Mouse (Mus musculus): Measurements from ENCODE around the gene Trabd2b. TPM values are rescaled to one million over a fixed set of nuclear protein-coding genes. Genes with fewer than 3 reads are reported as not detected.

Trabd2b gene
- 1.8 and 2.0 TPM in 2 replicates for polyA plus RNA-seq (2016; fragmentation: Nextera tagmentation; extraction: Ambion mirVana)

DNA sequence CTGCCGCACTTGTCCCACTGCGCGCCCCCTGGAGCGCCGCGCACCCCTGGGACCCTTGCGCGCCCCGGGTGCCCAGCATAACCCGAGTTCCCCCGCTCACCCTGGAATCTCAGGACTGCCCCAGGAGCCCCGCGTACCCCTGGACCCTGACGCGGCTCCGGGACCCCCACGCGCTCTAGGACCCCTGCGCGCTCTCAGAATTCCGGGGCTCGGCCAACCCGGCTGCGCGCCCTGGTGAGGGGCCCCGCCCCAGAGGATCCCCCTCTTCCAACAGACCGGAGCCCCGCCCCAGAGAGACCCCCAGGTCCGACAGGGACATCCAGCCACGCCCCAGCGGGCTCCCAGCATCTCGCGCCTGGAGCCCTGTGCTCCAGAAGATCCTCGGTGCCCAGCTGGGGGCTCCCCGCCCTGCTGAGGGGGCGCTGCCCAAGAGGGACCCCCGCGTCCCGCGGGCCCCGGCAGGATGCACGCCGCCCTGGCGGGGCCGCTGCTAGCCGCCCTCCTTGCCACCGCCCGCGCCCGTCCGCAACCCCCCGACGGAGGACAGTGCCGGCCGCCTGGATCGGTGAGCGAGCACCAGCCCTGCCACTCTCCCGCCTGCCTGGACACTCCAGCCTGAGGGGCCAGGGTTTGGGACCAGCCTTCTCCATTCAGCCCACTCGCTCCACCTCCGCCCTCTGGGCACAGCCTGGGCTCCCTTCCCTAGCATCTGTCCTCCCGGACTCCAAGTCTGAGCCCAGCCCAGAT lies at the start of gene Trabd2b:
Gene Trabd2b (plus strand): TSS at position 370 of the 747 bp plus-strand sequence.
- Histone ChIP-seq H3K27me3 (peaks cover 41% of the 10 kb centered on the region), H3K4me2 (replicated peaks) (peak within 1 kb of the TSS; percentile 96)

GRCm38 (mm10) chr4:114357420-114357819 lies 49.1 kb upstream of the Trabd2b start:
- no peak for ATAC-seq (ENCODE audit: low FRiP score, low read depth)
- Histone ChIP-seq H3K36me3 (no peaks in the 10 kb centered on the region), H3K4me3 (no peak overlapping the region), H3K27me3 (no peaks in the 10 kb centered on the region; the same call in 1 of the 2 replicates), H3K4me1 (no peaks in the 10 kb centered on the region), H3K4me2 (replicated peaks) (no peak overlapping the region), H3K9me3 (no peaks in the 10 kb centered on the region), H3K9ac (replicated peaks) (no peak overlapping the region), H3K27ac (replicated peaks) (no peak overlapping the region)
- WGBS: 68% methylated on average over 4 of the region's 4 CpGs

More for the DNA sequence above, at the start of gene Trabd2b:
- no peaks in the 10 kb centered on the region for H3K36me3 ChIP-seq
- ATAC-seq (ENCODE audit: low FRiP score, low read depth): peak; percentile 45
- H3K4me3 ChIP-seq: peak within 1 kb of the TSS; percentile 76
- H3K4me1 ChIP-seq: peaks cover 24% of the 10 kb centered on the region
- under 1% methylated on average over 51 of the region's 61 CpGs for WGBS
- H3K9me3 ChIP-seq: no peaks in the 10 kb centered on the region
- peak within 1 kb of the TSS; percentile 76 for H3K27ac ChIP-seq (replicated peaks)
- H3K9ac ChIP-seq (replicated peaks): peak within 1 kb of the TSS; percentile 68

GRCm38 (mm10) chr4:114358874-114359273 lies 47.6 kb upstream of the Trabd2b start:
- H3K27me3 ChIP-seq: no peaks in the 10 kb centered on the region; the same call in 1 of the 2 replicates
- no peak overlapping the region for H3K4me2 ChIP-seq (replicated peaks)
- WGBS: 65% methylated on average over 2 of the region's 2 CpGs
- no peaks in the 10 kb centered on the region for H3K4me1 ChIP-seq
- H3K4me3 ChIP-seq: no peak overlapping the region
- no peak overlapping the region for H3K27ac ChIP-seq (replicated peaks)
- H3K9me3 ChIP-seq: no peaks in the 10 kb centered on the region
- no peak overlapping the region for H3K9ac ChIP-seq (replicated peaks)
- no peaks in the 10 kb centered on the region for H3K36me3 ChIP-seq
- ATAC-seq (ENCODE audit: low FRiP score, low read depth): no peak

- no peak overlapping the region for H3K4me2 ChIP-seq (replicated peaks)
- no peaks in the 10 kb centered on the region for H3K9me3 ChIP-seq
- no peak overlapping the region for H3K4me3 ChIP-seq
- no peak overlapping the region for H3K9ac ChIP-seq (replicated peaks)
- no peaks in the 10 kb centered on the region for H3K4me1 ChIP-seq
- no peak overlapping the region for H3K27ac ChIP-seq (replicated peaks)
- ATAC-seq (ENCODE audit: low FRiP score, low read depth): no peak
- 93% methylated on average over 1 of the region's 1 CpGs for WGBS
- no peaks in the 10 kb centered on the region for H3K36me3 ChIP-seq
- peaks cover 1% of the 10 kb centered on the region; the same call in 1 of the 2 replicates for H3K27me3 ChIP-seq
These were observed 46.7 kb upstream of the Trabd2b start for GRCm38 (mm10) chr4:114359818-114360217.

GRCm38 (mm10) chr4:114361336-114361735 lies 45.2 kb upstream of the Trabd2b start:
- Histone ChIP-seq H3K9ac (replicated peaks) (no peak overlapping the region), H3K4me3 (no peak overlapping the region), H3K4me1 (no peaks in the 10 kb centered on the region), H3K9me3 (no peaks in the 10 kb centered on the region), H3K36me3 (no peaks in the 10 kb centered on the region), H3K27ac (replicated peaks) (no peak overlapping the region), H3K27me3 (peaks cover 13% of the 10 kb centered on the region; the same call in 1 of the 2 replicates), H3K4me2 (replicated peaks) (no peak overlapping the region)
- WGBS: 84% methylated on average over 2 of the region's 2 CpGs
- ATAC-seq (ENCODE audit: low FRiP score, low read depth): no peak

GRCm38 (mm10) chr4:114365000-114365399 lies 41.5 kb upstream of the Trabd2b start:
- Histone ChIP-seq H3K4me1 (no peaks in the 10 kb centered on the region), H3K36me3 (no peaks in the 10 kb centered on the region), H3K27me3 (peaks cover 25% of the 10 kb centered on the region), H3K9me3 (no peaks in the 10 kb centered on the region), H3K4me2 (replicated peaks) (no peak overlapping the region), H3K9ac (replicated peaks) (no peak overlapping the region), H3K27ac (replicated peaks) (no peak overlapping the region), H3K4me3 (no peak overlapping the region)
- no peak for ATAC-seq (ENCODE audit: low FRiP score, low read depth)
- WGBS: 72% methylated on average over 4 of the region's 4 CpGs

DNA sequence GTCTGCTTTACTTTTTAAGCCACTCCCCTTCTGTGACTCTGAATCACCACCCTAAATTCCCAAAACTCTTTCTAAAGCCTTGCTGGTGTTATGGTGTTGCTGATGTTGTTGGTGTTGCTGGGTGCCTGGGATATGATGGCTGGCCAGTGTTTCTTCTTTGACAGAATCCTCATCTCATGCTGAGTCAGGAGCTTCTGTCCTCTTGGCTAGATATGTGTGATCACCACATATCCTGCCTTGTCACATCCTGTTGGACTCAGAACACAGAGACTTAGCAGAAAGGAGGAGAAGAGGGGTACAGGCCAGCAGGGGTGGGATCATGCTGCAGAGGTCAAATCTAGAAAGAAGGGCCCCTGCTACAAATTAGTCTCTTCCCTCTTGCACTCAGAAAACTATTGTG lies 40.9 kb upstream of the Trabd2b start:
- H3K27me3 ChIP-seq: peaks cover 28% of the 10 kb centered on the region
- no peak for ATAC-seq (ENCODE audit: low FRiP score, low read depth)
- H3K4me1 ChIP-seq: no peaks in the 10 kb centered on the region
- H3K9ac ChIP-seq (replicated peaks): no peak overlapping the region
- H3K36me3 ChIP-seq: no peaks in the 10 kb centered on the region
- H3K9me3 ChIP-seq: no peaks in the 10 kb centered on the region
- no peak overlapping the region for H3K27ac ChIP-seq (replicated peaks)
- H3K4me2 ChIP-seq (replicated peaks): no peak overlapping the region
- H3K4me3 ChIP-seq: no peak overlapping the region

DNA sequence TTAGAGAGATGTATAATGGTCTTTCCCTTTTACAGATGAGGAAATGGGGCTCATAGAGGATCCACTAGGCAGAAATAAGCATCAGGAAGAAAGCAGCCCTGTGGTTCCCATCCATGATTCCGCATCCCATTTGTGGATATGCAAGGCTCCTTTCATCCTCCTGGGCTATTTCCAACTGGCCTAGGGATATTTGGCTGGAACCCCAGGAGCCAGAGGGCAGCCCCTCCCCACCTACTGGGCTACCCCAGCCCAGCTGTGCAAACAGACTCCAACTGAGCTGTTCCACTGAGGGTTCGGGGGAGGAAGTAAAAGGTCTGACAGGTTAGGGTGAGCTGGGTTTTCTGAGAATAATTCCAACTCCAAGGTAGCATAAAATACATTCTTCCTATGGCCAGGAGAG lies 39.5 kb upstream of the Trabd2b start:
- Histone ChIP-seq H3K27ac (replicated peaks) (no peak overlapping the region), H3K36me3 (no peaks in the 10 kb centered on the region), H3K9ac (replicated peaks) (no peak overlapping the region), H3K9me3 (no peaks in the 10 kb centered on the region), H3K27me3 (peaks cover 28% of the 10 kb centered on the region), H3K4me3 (no peak overlapping the region), H3K4me1 (no peaks in the 10 kb centered on the region), H3K4me2 (replicated peaks) (no peak overlapping the region)
- ATAC-seq (ENCODE audit: low FRiP score, low read depth): no peak
- WGBS: 65% methylated on average over 2 of the region's 2 CpGs

- peaks cover 28% of the 10 kb centered on the region for H3K27me3 ChIP-seq
- WGBS: 21% methylated on average over 7 of the region's 7 CpGs
- no peaks in the 10 kb centered on the region for H3K9me3 ChIP-seq
- H3K4me2 ChIP-seq (replicated peaks): no peak overlapping the region
- no peak overlapping the region for H3K27ac ChIP-seq (replicated peaks)
- ATAC-seq (ENCODE audit: low FRiP score, low read depth): no peak
- no peaks in the 10 kb centered on the region for H3K4me1 ChIP-seq
- no peak overlapping the region for H3K4me3 ChIP-seq
- H3K9ac ChIP-seq (replicated peaks): no peak overlapping the region
- H3K36me3 ChIP-seq: no peaks in the 10 kb centered on the region
These were observed 38.7 kb upstream of the Trabd2b start for GRCm38 (mm10) chr4:114367840-114368239.

- H3K27me3 ChIP-seq: peaks cover 28% of the 10 kb centered on the region
- H3K4me2 ChIP-seq (replicated peaks): no peak overlapping the region
- ATAC-seq (ENCODE audit: low FRiP score, low read depth): no peak
- no peak overlapping the region for H3K9ac ChIP-seq (replicated peaks)
- no peaks in the 10 kb centered on the region for H3K36me3 ChIP-seq
- H3K9me3 ChIP-seq: no peaks in the 10 kb centered on the region
- H3K4me3 ChIP-seq: no peak overlapping the region
- no peak overlapping the region for H3K27ac ChIP-seq (replicated peaks)
- WGBS: 81% methylated on average over 2 of the region's 2 CpGs
- no peaks in the 10 kb centered on the region for H3K4me1 ChIP-seq
These were observed 36.9 kb upstream of the Trabd2b start for GRCm38 (mm10) chr4:114369591-114369990.

DNA sequence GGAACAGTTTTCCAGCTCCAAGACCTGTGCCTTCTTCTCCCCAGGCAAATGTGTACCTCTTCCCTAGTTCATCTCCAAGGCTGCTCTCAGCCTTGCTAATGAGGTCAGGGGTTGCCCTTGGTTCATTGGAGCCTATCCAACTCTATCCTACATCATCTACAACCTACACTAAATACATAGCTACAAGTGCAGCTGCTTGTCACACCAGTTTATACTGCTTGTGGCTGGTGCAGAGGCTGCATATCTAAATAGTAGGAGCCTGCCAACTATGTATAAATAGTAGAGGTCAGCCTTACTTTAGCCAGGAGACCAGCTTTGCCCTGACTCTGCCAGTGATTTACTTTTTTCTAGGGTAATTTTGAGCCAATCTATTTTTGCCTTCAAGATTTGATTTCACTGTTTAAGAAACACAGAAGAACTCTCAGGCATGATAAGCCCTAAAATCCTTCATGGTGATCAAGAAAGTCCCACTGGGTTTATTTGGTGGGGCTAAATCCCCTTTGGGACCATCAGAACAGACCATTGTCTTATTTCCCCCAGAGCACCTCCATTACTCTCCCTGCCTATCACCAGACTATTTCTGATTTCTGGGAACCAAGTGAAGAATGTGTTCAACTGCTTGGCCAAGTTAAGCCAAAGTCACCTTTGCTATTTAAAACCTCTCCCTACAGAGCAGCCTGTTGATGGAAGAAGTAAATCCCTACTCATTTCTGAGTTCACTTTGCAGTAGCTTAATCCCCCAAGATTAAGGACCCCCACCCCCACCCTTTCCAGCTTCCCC lies 35.4 kb upstream of the Trabd2b start:
- Histone ChIP-seq H3K9ac (replicated peaks) (no peak overlapping the region), H3K9me3 (no peaks in the 10 kb centered on the region), H3K27ac (replicated peaks) (no peak overlapping the region), H3K4me3 (no peak overlapping the region), H3K36me3 (no peaks in the 10 kb centered on the region), H3K4me2 (replicated peaks) (no peak overlapping the region), H3K27me3 (peaks cover 16% of the 10 kb centered on the region), H3K4me1 (no peaks in the 10 kb centered on the region)
- ATAC-seq (ENCODE audit: low FRiP score, low read depth): no peak

GRCm38 (mm10) chr4:114372699-114373098 lies 33.8 kb upstream of the Trabd2b start:
- no peak overlapping the region for H3K4me2 ChIP-seq (replicated peaks)
- H3K27me3 ChIP-seq: peaks cover 10% of the 10 kb centered on the region
- H3K36me3 ChIP-seq: no peaks in the 10 kb centered on the region
- H3K27ac ChIP-seq (replicated peaks): no peak overlapping the region
- H3K4me3 ChIP-seq: no peak overlapping the region
- H3K9ac ChIP-seq (replicated peaks): no peak overlapping the region
- no peaks in the 10 kb centered on the region for H3K9me3 ChIP-seq
- 79% methylated on average over 3 of the region's 3 CpGs for WGBS
- no peaks in the 10 kb centered on the region for H3K4me1 ChIP-seq
- ATAC-seq (ENCODE audit: low FRiP score, low read depth): no peak

All from midbrain, embryonic 12.5 days (tissue).